Mouse (Mus musculus) thymus, adult 2 months (tissue): ENCODE measurements around the gene Lrrc1.

Experiments
- CTCF ChIP-seq: fragments of 200-500 bp; IDR thresholded peaks from 2 replicates; pipeline ENCODE4 v1.5.1; 2012; ENCODE audit warnings: mild to moderate bottlenecking, control low read depth, low read length, moderate library complexity, borderline replicate concordance; ENCODE audit not compliant: control insufficient read depth, poor library complexity, insufficient read depth; ENCODE audit errors: extremely low read depth
- POLR2A ChIP-seq: fragments of 200-500 bp; IDR thresholded peaks from 2 replicates; pipeline ENCODE4 v1.6.1; 2012; ENCODE audit warnings: mild to moderate bottlenecking, low read length, control low read depth, moderate library complexity; ENCODE audit not compliant: control insufficient read depth, poor library complexity, insufficient read depth; ENCODE audit errors: extremely low read depth

DNA sequence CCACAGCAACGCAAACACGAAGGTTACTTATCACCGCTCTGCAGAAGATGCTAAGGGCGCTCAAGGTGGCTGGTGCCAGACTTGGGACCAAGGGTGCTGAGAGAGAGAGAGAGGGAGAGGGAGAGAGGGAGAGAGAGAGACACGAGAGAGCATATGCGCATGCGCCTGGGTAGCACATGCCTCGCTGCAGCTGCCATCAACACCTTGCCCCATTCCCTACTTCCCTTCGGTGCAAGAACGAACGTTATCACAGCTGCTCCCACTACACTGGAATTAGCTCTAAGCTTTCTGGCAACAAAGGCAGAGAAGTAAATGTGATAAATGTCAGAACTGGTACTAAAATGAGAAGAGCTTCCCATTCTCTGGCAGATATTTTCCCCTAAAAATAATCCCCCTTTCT lies 79.3 kb downstream of the Lrrc1 start:
- TF ChIP-seq CTCF (no peak), POLR2A (no peak)
